Mouse (Mus musculus) forebrain, embryonic 16.5 days (tissue): Measurements from ENCODE around the gene Slamf8. TPM values are rescaled to one million over a fixed set of nuclear protein-coding genes. Genes with fewer than 3 reads are reported as not detected.

Experiments used
- ATAC-seq: fragments of 200-750 bp; cut with Nextera tagmentation; 2 replicates; pipeline ENCODE4 v1.8.0; 2017; ENCODE audit warnings: mild to moderate bottlenecking, moderate library complexity
- H3K27ac ChIP-seq: fragments of 300-500 bp; sonication (generic); 2 replicates; pipeline ENCODE4 v1.5.1; 2014; ENCODE audit warnings: low read length, control low read depth
- H3K27me3 ChIP-seq: fragments of 300-500 bp; sonication (generic); replicated peaks from 2 replicates; pipeline ENCODE4 v1.6.1; 2014; ENCODE audit warnings: low read length; ENCODE audit not compliant: control insufficient read depth, insufficient read depth
- H3K36me3 ChIP-seq: fragments of 300-500 bp; sonication (generic); 2 replicates; pipeline ENCODE4 v1.6.1; 2014; ENCODE audit not compliant: control insufficient read depth, insufficient read depth
- H3K4me1 ChIP-seq: fragments of 300-500 bp; sonication (generic); replicated peaks from 2 replicates; pipeline ENCODE4 v1.6.1; 2014; ENCODE audit warnings: low read length; ENCODE audit not compliant: control insufficient read depth, insufficient read depth
- H3K4me2 ChIP-seq: fragments of 300-500 bp; sonication (generic); 2 replicates; pipeline ENCODE4 v1.6.1; 2014; ENCODE audit warnings: mild to moderate bottlenecking, low read length, control low read depth
- H3K4me3 ChIP-seq: fragments of 300-500 bp; sonication (generic); replicated peaks from 2 replicates; pipeline ENCODE4 v1.5.1; 2014; ENCODE audit warnings: mild to moderate bottlenecking, low read length, control low read depth
- H3K9ac ChIP-seq: fragments of 300-500 bp; sonication (generic); replicated peaks from 2 replicates; pipeline ENCODE4 v1.6.1; 2014; ENCODE audit warnings: low read depth, low read length, control low read depth
- H3K9me3 ChIP-seq: fragments of 300-500 bp; sonication (generic); 2 replicates; pipeline ENCODE4 v1.6.1; 2016; ENCODE audit warnings: low read length; ENCODE audit not compliant: control insufficient read depth
- WGBS: fragments of 180-500 bp; shearing (Covaris S2); extraction: QIAGEN DNeasy Blood & Tissue Kit; methylation state at CpG from one replicate; pipeline ENCODE4 v1.1.7; 2014; 5-methylcytosine and 5-hydroxymethylcytosine counted together
- polyA plus RNA-seq: library from polyadenylated mRNA; unstranded; fragments of >200 nt; fragmentation: Nextera tagmentation; extraction: Ambion mirVana; gene quantifications from 2 replicates; pipeline ENCODE4 v1.2.1, GENCODE M21; 2015

Slamf8 gene
- polyA plus RNA-seq, 1 experiment from 2014 or later: not detected

- WGBS: 87% methylated on average over 8 of the region's 8 CpGs
- Histone ChIP-seq H3K36me3 (no peaks in the 10 kb centered on the region), H3K27ac (no peak overlapping the region), H3K9me3 (no peaks in the 10 kb centered on the region), H3K4me1 (peaks cover 13% of the 10 kb centered on the region), H3K4me3 (no peak overlapping the region), H3K27me3 (0 out of 2 replicates have a peak, but pooled peaks cover 6% of the 10 kb centered on the region), H3K4me2 (no peak overlapping the region), H3K9ac (no peak overlapping the region)
- ATAC-seq: no peak
These were observed 7.9 kb downstream of the Slamf8 start for GRCm38 (mm10) chr1:172582436-172582835.

GRCm38 (mm10) chr1:172580116-172580515 is 10.3 kb downstream of the Slamf8 start:
- Histone ChIP-seq H3K4me3 (no peak overlapping the region), H3K9me3 (no peaks in the 10 kb centered on the region), H3K4me2 (no peak overlapping the region), H3K36me3 (no peaks in the 10 kb centered on the region), H3K9ac (no peak overlapping the region), H3K4me1 (no peaks in the 10 kb centered on the region), H3K27me3 (0 out of 2 replicates have a peak, but pooled peaks cover 5% of the 10 kb centered on the region), H3K27ac (no peak overlapping the region)
- 78% methylated on average over 6 of the region's 6 CpGs for WGBS
- no peak for ATAC-seq

GRCm38 (mm10) chr1:172567758-172568157 is 22.6 kb downstream of the Slamf8 start:
- no peaks in the 10 kb centered on the region for H3K36me3 ChIP-seq
- no peak overlapping the region for H3K9ac ChIP-seq
- no peaks in the 10 kb centered on the region for H3K9me3 ChIP-seq
- no peak overlapping the region for H3K27ac ChIP-seq
- ATAC-seq: no peak
- peaks cover 4% of the 10 kb centered on the region for H3K27me3 ChIP-seq
- no peak overlapping the region for H3K4me3 ChIP-seq
- no peak overlapping the region for H3K4me2 ChIP-seq
- H3K4me1 ChIP-seq: peaks cover 2% of the 10 kb centered on the region
- WGBS: 79% methylated on average over 4 of the region's 4 CpGs

- ATAC-seq: no peak
- no peak overlapping the region for H3K4me3 ChIP-seq
- H3K27me3 ChIP-seq: peaks cover 19% of the 10 kb centered on the region
- no peaks in the 10 kb centered on the region for H3K9me3 ChIP-seq
- H3K36me3 ChIP-seq: no peaks in the 10 kb centered on the region
- no peak overlapping the region for H3K4me2 ChIP-seq
- no peak overlapping the region for H3K9ac ChIP-seq
- 79% methylated on average over 3 of the region's 3 CpGs for WGBS
- H3K27ac ChIP-seq: no peak overlapping the region
- peaks cover 14% of the 10 kb centered on the region for H3K4me1 ChIP-seq
These were observed 24.2 kb downstream of the Slamf8 start for GRCm38 (mm10) chr1:172566131-172566530.

DNA sequence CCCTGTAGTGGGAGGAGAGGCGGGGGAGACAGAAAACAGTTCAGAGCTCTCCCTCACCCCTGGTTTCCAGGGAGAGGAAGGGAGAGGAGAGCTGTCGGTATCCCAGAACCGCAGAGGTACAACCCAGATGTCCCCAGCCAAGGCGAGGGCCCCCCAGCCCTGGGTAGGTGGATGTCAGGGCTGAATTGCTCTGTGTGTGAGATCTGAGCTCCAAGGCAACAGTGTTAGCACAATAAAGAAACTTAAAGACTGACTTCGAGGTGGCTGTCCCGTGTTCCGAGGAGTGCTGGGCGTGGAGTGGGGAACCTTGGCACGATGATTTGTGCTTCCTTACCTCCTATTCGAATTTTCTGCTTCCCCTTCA is 26.9 kb downstream of the Slamf8 start:
- Histone ChIP-seq H3K27me3 (peaks cover 24% of the 10 kb centered on the region), H3K4me3 (peak overlapping the region; percentile 80), H3K36me3 (no peaks in the 10 kb centered on the region), H3K9ac (peak overlapping the region; percentile 78), H3K4me1 (peaks cover 14% of the 10 kb centered on the region), H3K4me2 (peak overlapping the region; percentile 97), H3K9me3 (no peaks in the 10 kb centered on the region), H3K27ac (no peak overlapping the region)
- no peak for ATAC-seq
- under 1% methylated on average over 9 of the region's 10 CpGs for WGBS

DNA sequence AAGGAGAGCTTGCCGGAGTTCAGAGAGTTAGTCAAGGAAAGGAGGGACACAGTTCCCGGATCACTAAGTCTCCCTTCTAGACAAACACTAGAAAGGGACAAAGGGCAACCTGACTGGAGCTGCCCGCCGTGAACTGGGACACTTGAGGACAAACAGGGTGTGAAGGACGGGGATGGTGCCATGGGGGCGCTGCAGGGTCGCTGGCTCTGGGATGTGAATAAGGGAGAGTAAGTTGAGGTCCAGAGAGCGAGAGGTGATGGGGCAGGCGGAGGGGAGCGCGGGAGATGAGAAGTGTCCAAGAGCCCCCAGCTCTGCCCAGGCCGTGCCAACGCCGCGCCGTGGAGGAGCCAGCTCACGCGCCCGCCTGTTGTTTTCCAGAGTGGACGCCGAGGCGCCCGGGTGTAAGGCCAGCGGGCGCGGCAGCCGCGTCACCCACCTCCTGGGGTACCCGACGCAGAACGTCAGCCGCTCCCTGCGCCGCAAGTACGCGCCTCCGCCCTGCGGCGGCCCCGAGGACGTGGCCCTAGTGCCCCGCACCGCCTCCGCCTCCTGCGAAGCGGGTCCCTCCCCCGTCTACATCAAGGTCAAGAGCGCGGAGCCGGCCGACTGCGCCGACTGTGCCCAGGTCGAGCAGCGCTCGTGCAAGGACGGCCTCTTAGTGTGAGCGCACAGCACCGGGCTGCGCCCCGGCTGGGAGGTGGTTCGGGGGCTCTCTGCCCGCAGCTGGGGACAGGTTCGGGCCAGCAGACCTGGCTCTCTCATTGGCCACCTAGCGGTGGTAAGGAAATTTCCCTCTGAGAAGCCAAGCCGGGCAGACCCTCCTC is 27.5 kb downstream of the Slamf8 start:
- Histone ChIP-seq H3K27me3 (peaks cover 24% of the 10 kb centered on the region), H3K36me3 (no peaks in the 10 kb centered on the region), H3K27ac (no peak overlapping the region), H3K4me3 (peak overlapping the region; percentile 80), H3K4me1 (peaks cover 14% of the 10 kb centered on the region), H3K9ac (peak overlapping the region; percentile 78), H3K9me3 (no peaks in the 10 kb centered on the region), H3K4me2 (peak overlapping the region; percentile 97)
- under 1% methylated on average over 61 of the region's 66 CpGs for WGBS
- ATAC-seq: peak; percentile 87

DNA sequence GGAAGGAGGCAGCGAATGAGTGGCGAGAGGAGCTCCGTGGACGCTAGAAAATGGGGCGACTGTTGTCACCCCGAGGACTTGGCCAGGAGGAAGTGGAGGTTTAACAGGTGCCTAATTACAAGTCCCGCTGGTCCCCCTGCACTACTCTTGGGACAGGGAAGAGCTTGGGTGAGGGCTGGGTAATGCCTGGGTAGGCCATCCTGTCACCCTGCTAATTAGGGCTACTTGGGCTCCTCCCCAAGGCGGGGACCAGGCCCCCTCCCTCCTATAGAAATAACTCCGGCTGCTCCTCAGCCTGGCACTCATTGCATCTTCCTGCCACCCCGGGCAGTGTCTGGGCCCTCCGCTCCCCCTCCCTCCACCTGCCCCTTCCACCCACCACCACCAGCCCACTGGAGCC is 34.7 kb downstream of the Slamf8 start, which contains the start of gene Vsig8:
TSS of gene Vsig8 (plus strand) at position 301 of the 400 bp plus-strand sequence.
- Histone ChIP-seq H3K27me3 (0 out of 2 replicates have a peak, but pooled peaks cover 2% of the 10 kb centered on the region), H3K4me3 (no peak within 1 kb of the TSS), H3K27ac (no peak within 1 kb of the TSS), H3K4me1 (peaks cover 4% of the 10 kb centered on the region), H3K9me3 (no peaks in the 10 kb centered on the region), H3K9ac (no peak within 1 kb of the TSS), H3K36me3 (no peaks in the 10 kb centered on the region), H3K4me2 (no peak within 1 kb of the TSS)
- no peak for ATAC-seq
- 72% methylated on average over 11 of the region's 11 CpGs for WGBS

DNA sequence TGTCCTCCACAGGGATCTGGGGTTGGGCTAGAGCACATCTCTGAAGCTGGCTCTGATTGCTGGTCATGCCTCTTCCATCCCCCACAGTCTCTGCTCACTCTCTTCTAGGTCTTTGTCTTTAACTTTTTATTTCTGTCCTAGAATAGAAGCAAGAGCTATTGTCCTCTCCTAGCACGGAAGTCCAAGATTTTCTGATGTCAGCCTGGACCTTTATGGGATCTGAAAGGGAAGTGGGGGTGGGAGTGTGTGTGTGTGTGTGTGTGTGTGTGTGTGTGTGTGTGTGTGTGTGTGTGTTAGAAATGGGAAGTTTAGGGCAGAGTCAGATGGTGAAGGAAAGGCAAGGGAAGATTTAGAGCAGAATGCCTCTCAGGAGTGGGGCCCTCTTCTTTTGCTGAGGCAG is 37.7 kb downstream of the Slamf8 start:
- Histone ChIP-seq H3K4me1 (peaks cover 11% of the 10 kb centered on the region), H3K4me3 (no peak overlapping the region), H3K9me3 (no peaks in the 10 kb centered on the region), H3K4me2 (no peak overlapping the region), H3K36me3 (no peaks in the 10 kb centered on the region), H3K27ac (no peak overlapping the region), H3K27me3 (no peaks in the 10 kb centered on the region), H3K9ac (no peak overlapping the region)
- WGBS: 18% methylated on average over 1 of the region's 1 CpGs
- no peak for ATAC-seq

DNA sequence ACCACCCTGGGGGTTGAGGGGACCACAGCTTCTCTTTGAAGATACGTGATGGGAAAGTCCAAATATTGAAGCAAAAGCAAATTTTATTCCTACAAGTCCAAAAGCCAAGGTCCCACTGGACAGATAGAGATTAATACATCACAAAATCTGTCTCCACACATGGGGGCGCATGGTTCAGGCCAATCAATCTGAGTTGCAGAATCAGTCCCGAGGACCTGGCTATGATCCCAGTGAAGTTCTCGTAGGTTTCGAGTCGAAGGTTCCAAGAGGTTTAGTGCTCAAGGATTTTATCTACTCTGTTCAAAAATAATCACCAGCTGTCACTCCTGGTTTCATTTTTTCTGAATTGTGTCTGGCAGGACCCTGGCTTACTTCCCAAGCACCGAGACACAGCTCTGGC is 39.4 kb downstream of the Slamf8 start:
- peak overlapping the region; percentile 45 for H3K4me3 ChIP-seq
- no peak overlapping the region for H3K27ac ChIP-seq
- WGBS: 31% methylated on average over 7 of the region's 7 CpGs
- H3K9ac ChIP-seq: peak overlapping the region; percentile 52
- ATAC-seq: no peak
- H3K4me1 ChIP-seq: peaks cover 11% of the 10 kb centered on the region
- no peaks in the 10 kb centered on the region for H3K27me3 ChIP-seq
- H3K4me2 ChIP-seq: peak overlapping the region; percentile 58
- H3K9me3 ChIP-seq: no peaks in the 10 kb centered on the region
- no peaks in the 10 kb centered on the region for H3K36me3 ChIP-seq
